Mouse (Mus musculus) megakaryocyte, embryonic 14.5 days (primary cell): ENCODE results near the gene Ing5.

Experiments used
- FLI1 ChIP-seq: IDR thresholded peaks from 2 replicates; pipeline ENCODE4 v1.6.1; 2012; ENCODE audit warnings: low read length, inconsistent platforms, mixed read lengths
- GATA1 ChIP-seq: IDR thresholded peaks from 3 replicates; pipeline ENCODE4 v1.6.1; 2012; ENCODE audit warnings: mixed read lengths, low read length, inconsistent platforms, borderline replicate concordance

GRCm38 (mm10) chr1:93857991-93858390, 54.2 kb downstream of the Ing5 start:
- TF ChIP-seq GATA1 (no peak), FLI1 (no peak)
